Comparison of ENCODE assay signal across 13 mouse cellular contexts in genomic region chr4:8968741-8969140, GRCm38 (mm10).
DNase-seq lines count a peak whose midpoint lies in the region.
"Had no signal": no experiment of that assay in that cellular context is flagged by ENCODE, and none has a peak within 500 bp of the region (broad histone marks: within the 10 kb centered on the region; RNA-seq: fewer than 3 reads in every experiment).

No protein-coding gene starts in this region.

- 6% methylated on average over 3 of the region's 3 CpGs for WGBS in limb, embryonic 10.5 days

- peaks cover 14% of the 10 kb centered on the region for H3K4me1 ChIP-seq in limb, embryonic 10.5 days
- H3K4me1 ChIP-seq: forebrain, embryonic 13.5 days; liver, embryonic 15.5 days had no signal

- H3K27ac ChIP-seq in limb, embryonic 10.5 days, result 0 out of 2 replicates have a peak overlapping the region, but pooled peaks have one; percentile 3
- H3K27ac ChIP-seq: forebrain, embryonic 13.5 days; heart, embryonic 10.5 days; liver, embryonic 15.5 days had no signal

- no peak overlapping the region for H3K4me3 ChIP-seq in limb, embryonic 10.5 days
- H3K4me3 ChIP-seq: forebrain, embryonic 13.5 days; heart, embryonic 10.5 days; liver, embryonic 15.5 days; megakaryocyte, embryonic 14.5 days had no signal

- H3K36me3 ChIP-seq in limb, embryonic 10.5 days, result no peaks in the 10 kb centered on the region
- H3K36me3 ChIP-seq: heart, embryonic 10.5 days; liver, embryonic 15.5 days had no signal

- no peaks in the 10 kb centered on the region for H3K9me3 ChIP-seq in limb, embryonic 10.5 days (replicated peaks)
- H3K9me3 ChIP-seq: heart, embryonic 10.5 days; liver, embryonic 15.5 days had no signal

- peak; percentile 38 for DNase-seq in gastrocnemius, adult 18-20 months (ENCODE audit: low spot score)
- no peak for DNase-seq in gastrocnemius, postnatal 10 days
- DNase-seq in lung, postnatal 14 days, result peak; percentile 19
- DNase-seq in lung, postnatal 25 days (ENCODE audit: low spot score), result no peak
- DNase-seq in adrenal gland, postnatal 36 days, result peak; percentile 85 to 88
- DNase-seq in limb, embryonic 10.5 days (ENCODE audit: low spot score), result no peak
- no peak for DNase-seq in T-cell, adult 2 months (ENCODE audit: low spot score)
- DNase-seq in right cerebral cortex, postnatal 25 days, result no peak
- DNase-seq: cerebellum, postnatal 14 days had no signal

- no peaks in the 10 kb centered on the region for H3K27me3 ChIP-seq in limb, embryonic 10.5 days (ENCODE audit: low read depth, poor library complexity, severe bottlenecking)
- H3K27me3 ChIP-seq: forebrain, embryonic 13.5 days; liver, embryonic 15.5 days had no signal

Comparison
In these comparisons a context has a peak if more than half of its experiments do, and no peak if none do; other contexts are left out.
1. DNase-seq: peak in gastrocnemius, adult 18-20 months (single experiment), lung, postnatal 14 days (single experiment) and adrenal gland, postnatal 36 days (2 of 2); none in gastrocnemius, postnatal 10 days (single experiment), lung, postnatal 25 days (single experiment), limb, embryonic 10.5 days (single experiment), T-cell, adult 2 months (single experiment) and right cerebral cortex, postnatal 25 days (single experiment).